Mouse (Mus musculus) hindbrain, postnatal 0 days (tissue): ENCODE data around the gene Apoc2. TPM values are rescaled to one million over a fixed set of nuclear protein-coding genes. Genes with fewer than 3 reads are reported as not detected.

Experiments used
- ATAC-seq: fragments of 200-750 bp; cut with Nextera tagmentation; 2 replicates; pipeline ENCODE4 v1.8.0; 2017; ENCODE audit warnings: mild to moderate bottlenecking, moderate TSS enrichment, moderate library complexity
- DNase-seq: peaks from one replicate; pipeline ENCODE4 v3.0.0-alpha.2; 2015; ENCODE audit warnings: low spot score
- H3K27ac ChIP-seq: fragments of 300-500 bp; sonication (generic); 2 replicates; pipeline ENCODE4 v1.5.1; 2014; ENCODE audit warnings: mild to moderate bottlenecking
- H3K27me3 ChIP-seq: fragments of 300-500 bp; sonication (generic); 2 replicates; pipeline ENCODE4 v1.6.1; 2014; ENCODE audit warnings: low read length, mixed read lengths; ENCODE audit not compliant: insufficient read depth
- H3K36me3 ChIP-seq: fragments of 300-500 bp; sonication (generic); 2 replicates; pipeline ENCODE4 v1.6.1; 2014; ENCODE audit warnings: low read length, mixed read lengths; ENCODE audit not compliant: insufficient read depth
- H3K4me1 ChIP-seq: fragments of 300-500 bp; sonication (generic); 2 replicates; pipeline ENCODE4 v1.6.1; 2014; ENCODE audit warnings: antibody characterized with exemption, low read length, mixed read lengths; ENCODE audit not compliant: insufficient read depth
- H3K4me2 ChIP-seq: fragments of 300-500 bp; sonication (generic); 2 replicates; pipeline ENCODE4 v1.6.1; 2014; ENCODE audit warnings: low read depth, mild to moderate bottlenecking, low read length, moderate library complexity, mixed read lengths
- H3K4me3 ChIP-seq: fragments of 300-500 bp; sonication (generic); 2 replicates; pipeline ENCODE4 v1.5.1; 2014; ENCODE audit warnings: low read length
- H3K9ac ChIP-seq: fragments of 300-500 bp; sonication (generic); replicated peaks from 2 replicates; pipeline ENCODE4 v1.6.1; 2014; ENCODE audit warnings: mild to moderate bottlenecking, low read length, moderate library complexity, mixed read lengths
- H3K9me3 ChIP-seq: fragments of 300-500 bp; sonication (generic); 2 replicates; pipeline ENCODE4 v1.6.1; 2016; ENCODE audit warnings: low read length, mixed read lengths
- CTCF ChIP-seq: IDR thresholded peaks from 2 replicates; pipeline ENCODE4 v1.5.1; 2016; ENCODE audit warnings: antibody characterized with exemption, control low read depth, low read depth
- WGBS: fragments of 180-500 bp; shearing (Covaris S2); extraction: QIAGEN DNeasy Blood & Tissue Kit; methylation state at CpG from one replicate; pipeline ENCODE4 v1.1.7; 2014; 5-methylcytosine and 5-hydroxymethylcytosine counted together
- polyA plus RNA-seq: library from polyadenylated mRNA; unstranded; fragments of >200 nt; fragmentation: Nextera tagmentation; extraction: Ambion mirVana; gene quantifications from 2 replicates; pipeline ENCODE4 v1.2.1, GENCODE M21; 2015
- total RNA-seq: library from RNA; depleted of rRNA; stranded (reverse); fragments of >200 nt; gene quantifications from 2 replicates; pipeline ENCODE4 v1.2.3, GENCODE M21; 2014; rRNA removed

The Apoc2 gene
- total and polyA plus RNA-seq, 2 experiments from 2014 or later, result 0.38 TPM; not detected in 1

DNA sequence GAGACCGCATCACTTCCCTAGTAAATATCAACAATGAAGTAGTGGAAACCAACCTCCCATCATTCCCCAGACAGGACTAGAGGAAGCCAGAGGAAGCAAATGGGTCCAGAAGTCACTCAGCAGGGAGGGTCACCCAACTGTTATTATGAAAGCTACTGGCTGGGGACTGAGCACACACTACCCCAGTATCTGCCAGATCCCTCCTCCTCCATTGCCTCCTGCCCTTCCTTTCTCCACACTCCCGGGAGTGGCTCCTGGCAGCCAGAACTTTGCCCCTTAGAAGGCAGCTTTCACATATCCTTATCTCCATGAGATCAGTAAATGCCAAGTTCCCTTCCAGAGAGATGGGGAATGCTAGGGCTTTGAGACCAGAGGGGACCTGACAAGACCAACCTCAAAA lies 54.3 kb downstream of the Apoc2 start:
- WGBS, result 83% methylated on average over 2 of the region's 2 CpGs
- Histone ChIP-seq H3K4me1 (no peaks in the 10 kb centered on the region), H3K9ac (no peak overlapping the region), H3K9me3 (no peaks in the 10 kb centered on the region), H3K36me3 (no peaks in the 10 kb centered on the region), H3K27me3 (no peaks in the 10 kb centered on the region), H3K4me3 (no peak overlapping the region), H3K27ac (no peak overlapping the region), H3K4me2 (no peak overlapping the region)
- DNase-seq (no peak), ATAC-seq (no peak)
- TF ChIP-seq CTCF, result no peak

DNA sequence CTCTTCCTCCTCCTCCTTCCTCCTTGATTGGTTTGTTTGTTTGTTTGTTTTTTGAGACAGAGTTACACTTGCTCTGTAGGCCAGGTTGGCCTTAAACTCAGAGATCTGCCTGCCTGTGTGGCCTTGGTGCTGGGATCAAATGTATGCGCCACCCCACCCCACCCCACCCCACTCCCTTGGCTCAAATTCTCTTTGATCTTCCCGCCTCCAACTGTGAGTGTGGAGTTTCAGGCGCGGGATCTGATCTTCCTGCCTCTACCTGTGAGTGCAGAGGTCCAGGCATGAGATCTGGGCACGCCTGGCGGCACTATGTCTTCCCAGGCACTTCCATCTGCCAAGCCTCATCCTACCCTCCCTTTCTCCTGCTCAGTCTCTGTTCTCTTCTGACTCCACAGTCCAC lies 55.5 kb downstream of the Apoc2 start:
- H3K4me2 ChIP-seq, result no peak overlapping the region
- no peak overlapping the region for H3K27ac ChIP-seq
- H3K36me3 ChIP-seq, result no peaks in the 10 kb centered on the region
- H3K4me3 ChIP-seq, result no peak overlapping the region
- TF ChIP-seq CTCF, result no peak
- no peak for DNase-seq
- H3K4me1 ChIP-seq, result no peaks in the 10 kb centered on the region
- 41% methylated on average over 6 of the region's 6 CpGs for WGBS
- no peak for ATAC-seq
- no peaks in the 10 kb centered on the region for H3K9me3 ChIP-seq
- no peak overlapping the region for H3K9ac ChIP-seq
- no peaks in the 10 kb centered on the region for H3K27me3 ChIP-seq

Other genes starting within 250 kb of the Apoc2 start
- gene Mark4, start 219.1 kb downstream of the Apoc2 start, total RNA-seq, result 60.3 and 60.5 TPM in 2 replicates
- 16.2 and 18.1 TPM in 2 replicates for gene Mark4, start 219.1 kb downstream of the Apoc2 start, polyA plus RNA-seq
- gene Exoc3l2, start 214.6 kb downstream of the Apoc2 start, total RNA-seq, result 0.61 and 1.3 TPM in 2 replicates
- gene Exoc3l2, start 214.6 kb downstream of the Apoc2 start, polyA plus RNA-seq, result 2.0 and 2.3 TPM in 2 replicates
- gene Bloc1s3, start 169.6 kb downstream of the Apoc2 start, total RNA-seq, result 18.8 and 22.4 TPM in 2 replicates
- 3.8 and 4.3 TPM in 2 replicates for gene Bloc1s3, start 169.6 kb downstream of the Apoc2 start, polyA plus RNA-seq
- 26.4 and 46.5 TPM in 2 replicates for gene Trappc6a, start 169.5 kb downstream of the Apoc2 start, total RNA-seq
- gene Trappc6a, start 169.5 kb downstream of the Apoc2 start, polyA plus RNA-seq, result 42.8 and 44.3 TPM in 2 replicates
- gene Nkpd1, start 160.1 kb downstream of the Apoc2 start, total RNA-seq, result 1.9 and 4.4 TPM in 2 replicates
- 1.3 TPM in 2 replicates for gene Nkpd1, start 160.1 kb downstream of the Apoc2 start, polyA plus RNA-seq
- gene Ppp1r37, start 114.9 kb downstream of the Apoc2 start, total RNA-seq, result 125 and 128 TPM in 2 replicates
- 27.0 and 27.7 TPM in 2 replicates for gene Ppp1r37, start 114.9 kb downstream of the Apoc2 start, polyA plus RNA-seq
- gene Zfp296, start 100.7 kb downstream of the Apoc2 start, total RNA-seq, result 0.25 TPM in 1 of 2 replicates, not detected in the other
- gene Zfp296, start 100.7 kb downstream of the Apoc2 start, polyA plus RNA-seq, result not detected in 2 replicates
- gene Gemin7, start 100.3 kb downstream of the Apoc2 start, total RNA-seq, result 60.0 and 61.7 TPM in 2 replicates
- gene Gemin7, start 100.3 kb downstream of the Apoc2 start, polyA plus RNA-seq, result 153 and 162 TPM in 2 replicates
- gene Clasrp, start 73.5 kb downstream of the Apoc2 start, total RNA-seq, result 67.0 and 90.9 TPM in 2 replicates
- 70.3 and 77.5 TPM in 2 replicates for gene Clasrp, start 73.5 kb downstream of the Apoc2 start, polyA plus RNA-seq
- gene Relb, start 48.5 kb downstream of the Apoc2 start, total RNA-seq, result 9.2 and 10.2 TPM in 2 replicates
- 6.5 and 6.9 TPM in 2 replicates for gene Relb, start 48.5 kb downstream of the Apoc2 start, polyA plus RNA-seq
- gene Clptm1, start 12.9 kb downstream of the Apoc2 start, total RNA-seq, result 178 and 187 TPM in 2 replicates
- gene Clptm1, start 12.9 kb downstream of the Apoc2 start, polyA plus RNA-seq, result 135 and 142 TPM in 2 replicates
- gene Gm44805, start 3.5 kb upstream of the Apoc2 start, total RNA-seq, result not detected in 2 replicates
- not detected in 2 replicates for gene Gm44805, start 3.5 kb upstream of the Apoc2 start, polyA plus RNA-seq
- not detected in 2 replicates for gene Apoc4, start 3.5 kb upstream of the Apoc2 start, total RNA-seq
- not detected in 2 replicates for gene Apoc4, start 3.5 kb upstream of the Apoc2 start, polyA plus RNA-seq
- 1.5 and 2.3 TPM in 2 replicates for gene Apoc1, start 14.7 kb upstream of the Apoc2 start, total RNA-seq
- 13.9 and 14.2 TPM in 2 replicates for gene Apoc1, start 14.7 kb upstream of the Apoc2 start, polyA plus RNA-seq
- 2,123 and 2,525 TPM in 2 replicates for gene Apoe, start 21.2 kb upstream of the Apoc2 start, total RNA-seq
- 3,307 and 3,685 TPM in 2 replicates for gene Apoe, start 21.2 kb upstream of the Apoc2 start, polyA plus RNA-seq
- gene Tomm40, start 37.5 kb upstream of the Apoc2 start, total RNA-seq, result 147 and 151 TPM in 2 replicates
- gene Tomm40, start 37.5 kb upstream of the Apoc2 start, polyA plus RNA-seq, result 172 and 173 TPM in 2 replicates
- gene Nectin2, start 72.5 kb upstream of the Apoc2 start, total RNA-seq, result 68.9 and 76.5 TPM in 2 replicates
- gene Nectin2, start 72.5 kb upstream of the Apoc2 start, polyA plus RNA-seq, result 55.6 and 57.5 TPM in 2 replicates
- gene Bcam, start 93.1 kb upstream of the Apoc2 start, total RNA-seq, result 43.2 and 50.7 TPM in 2 replicates
- 29.0 and 30.7 TPM in 2 replicates for gene Bcam, start 93.1 kb upstream of the Apoc2 start, polyA plus RNA-seq
- not detected in 2 replicates for gene Cblc, start 118.9 kb upstream of the Apoc2 start, total RNA-seq
- 0.46 and 0.55 TPM in 2 replicates for gene Cblc, start 118.9 kb upstream of the Apoc2 start, polyA plus RNA-seq
- 0.40 and 0.89 TPM in 2 replicates for gene Bcl3, start 144.8 kb upstream of the Apoc2 start, total RNA-seq
- 0.66 and 1.1 TPM in 2 replicates for gene Bcl3, start 144.8 kb upstream of the Apoc2 start, polyA plus RNA-seq
- gene Gm19345, start 174.1 kb upstream of the Apoc2 start, total RNA-seq, result 41.5 and 53.7 TPM in 2 replicates
- gene Gm19345, start 174.1 kb upstream of the Apoc2 start, polyA plus RNA-seq, result 14.6 and 16.1 TPM in 2 replicates
- not detected in 2 replicates for gene Ceacam16, start 183.4 kb upstream of the Apoc2 start, total RNA-seq
- 0.86 and 0.89 TPM in 2 replicates for gene Ceacam16, start 183.4 kb upstream of the Apoc2 start, polyA plus RNA-seq
- not detected in 2 replicates for gene Ceacam19, start 210.0 kb upstream of the Apoc2 start, total RNA-seq
- gene Ceacam19, start 210.0 kb upstream of the Apoc2 start, polyA plus RNA-seq, result not detected in 2 replicates
- 9.2 and 11.7 TPM in 2 replicates for gene Pvr, start 243.2 kb upstream of the Apoc2 start, total RNA-seq
- 6.1 and 7.0 TPM in 2 replicates for gene Pvr, start 243.2 kb upstream of the Apoc2 start, polyA plus RNA-seq